Mouse (Mus musculus) stomach, embryonic 16.5 days (tissue): ENCODE data around the gene Zdhhc12. TPM values are rescaled to one million over a fixed set of nuclear protein-coding genes. Genes with fewer than 3 reads are reported as not detected.
A peak's percentile ranks its signal among the peaks of the same experiment; 100 is the strongest.

ENCODE experiments used
- ATAC-seq: fragments of 200-750 bp; cut with Nextera tagmentation; 2 replicates; pipeline ENCODE4 v1.8.0; 2017; ENCODE audit warnings: moderate number of reproducible peaks, moderate TSS enrichment; ENCODE audit not compliant: insufficient read depth, low FRiP score
- H3K27ac ChIP-seq: fragments of 300-500 bp; sonication (generic); 2 replicates; pipeline ENCODE4 v1.5.1; 2014; ENCODE audit warnings: low read length
- H3K27me3 ChIP-seq: fragments of 300-500 bp; sonication (generic); 2 replicates; pipeline ENCODE4 v1.6.1; 2014; ENCODE audit warnings: low read length, control low read depth, mixed read lengths; ENCODE audit not compliant: control insufficient read depth, insufficient read depth
- H3K36me3 ChIP-seq: fragments of 300-500 bp; sonication (generic); 2 replicates; pipeline ENCODE4 v1.6.1; 2014; ENCODE audit warnings: low read length; ENCODE audit not compliant: control insufficient read depth, insufficient read depth
- H3K4me1 ChIP-seq: fragments of 300-500 bp; sonication (generic); 2 replicates; pipeline ENCODE4 v1.6.1; 2014; ENCODE audit warnings: low read length, control low read depth, mixed read lengths; ENCODE audit not compliant: control insufficient read depth, insufficient read depth
- H3K4me2 ChIP-seq: fragments of 300-500 bp; sonication (generic); 2 replicates; pipeline ENCODE4 v1.6.1; 2014; ENCODE audit warnings: low read depth, low read length, mixed read lengths
- H3K4me3 ChIP-seq: fragments of 300-500 bp; sonication (generic); replicated peaks from 2 replicates; pipeline ENCODE4 v1.5.1; 2014; ENCODE audit warnings: mild to moderate bottlenecking, low read length
- H3K9ac ChIP-seq: fragments of 300-500 bp; sonication (generic); 2 replicates; pipeline ENCODE4 v1.6.1; 2014; ENCODE audit warnings: low read length
- H3K9me3 ChIP-seq: fragments of 300-500 bp; sonication (generic); replicated peaks from 2 replicates; pipeline ENCODE4 v1.6.1; 2016; ENCODE audit warnings: low read length, control low read depth; ENCODE audit not compliant: control insufficient read depth
- WGBS: fragments of 180-500 bp; shearing (Covaris S2); extraction: QIAGEN DNeasy Blood & Tissue Kit; methylation state at CpG from one replicate; pipeline ENCODE4 v1.1.7; 2014; 5-methylcytosine and 5-hydroxymethylcytosine counted together
- polyA plus RNA-seq: library from polyadenylated mRNA; unstranded; fragments of >200 nt; fragmentation: Nextera tagmentation; extraction: Ambion mirVana; gene quantifications from 2 replicates; pipeline ENCODE4 v1.2.1, GENCODE M21; 2015

Gene Zdhhc12
- polyA plus RNA-seq, 1 experiment from 2014 or later = 41.4 TPM

DNA sequence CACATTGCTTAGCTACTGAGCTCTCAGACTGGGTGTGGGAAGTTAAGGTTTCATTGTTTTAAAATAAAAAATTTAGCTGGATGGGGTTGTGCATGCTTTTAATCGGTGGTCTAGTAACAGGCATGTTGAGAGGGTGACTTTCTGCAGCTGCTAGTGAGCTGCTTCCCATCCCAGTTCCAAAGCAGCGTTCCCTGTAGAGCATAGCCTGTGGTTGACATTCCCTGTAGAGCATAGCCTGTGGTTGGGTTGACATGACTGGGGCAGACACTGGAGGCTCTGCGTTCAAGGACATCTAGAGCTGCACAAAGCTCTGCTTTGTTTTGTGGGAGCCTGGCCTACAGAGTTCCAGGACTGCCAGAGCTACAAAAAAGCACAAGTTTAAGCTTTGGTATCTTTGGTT, 20.2 kb downstream of the Zdhhc12 start:
- Histone ChIP-seq H3K4me2 (no peak overlapping the region), H3K27me3 (no peaks in the 10 kb centered on the region), H3K9me3 (no peaks in the 10 kb centered on the region), H3K4me1 (peaks cover 7% of the 10 kb centered on the region; the same call in 1 of the 2 replicates), H3K9ac (no peak overlapping the region), H3K36me3 (no peaks in the 10 kb centered on the region; the same call in 1 of the 2 replicates), H3K4me3 (no peak overlapping the region), H3K27ac (no peak overlapping the region)
- no peak for ATAC-seq
- 70% methylated on average over 3 of the region's 3 CpGs for WGBS

DNA sequence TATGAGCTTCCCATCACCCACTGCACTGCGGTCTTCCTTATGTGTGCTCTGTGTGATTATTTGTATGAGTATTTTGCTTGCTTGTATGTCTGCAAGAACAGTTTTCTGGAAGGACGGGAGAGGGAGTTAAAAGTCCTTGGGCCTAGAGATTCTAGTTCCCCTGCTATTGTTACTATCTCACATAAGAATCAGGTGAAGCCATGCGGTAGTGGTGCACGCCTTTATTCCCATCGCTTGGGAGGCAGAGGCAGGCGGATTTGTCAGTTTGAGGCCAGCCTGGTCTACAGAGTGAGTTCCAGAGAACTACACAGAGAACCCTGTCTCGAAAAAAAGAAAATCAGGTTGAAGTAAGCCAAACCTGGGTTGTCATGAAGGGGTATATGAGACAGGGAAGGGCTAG, 20.6 kb downstream of the Zdhhc12 start:
- 75% methylated on average over 7 of the region's 7 CpGs for WGBS

DNA sequence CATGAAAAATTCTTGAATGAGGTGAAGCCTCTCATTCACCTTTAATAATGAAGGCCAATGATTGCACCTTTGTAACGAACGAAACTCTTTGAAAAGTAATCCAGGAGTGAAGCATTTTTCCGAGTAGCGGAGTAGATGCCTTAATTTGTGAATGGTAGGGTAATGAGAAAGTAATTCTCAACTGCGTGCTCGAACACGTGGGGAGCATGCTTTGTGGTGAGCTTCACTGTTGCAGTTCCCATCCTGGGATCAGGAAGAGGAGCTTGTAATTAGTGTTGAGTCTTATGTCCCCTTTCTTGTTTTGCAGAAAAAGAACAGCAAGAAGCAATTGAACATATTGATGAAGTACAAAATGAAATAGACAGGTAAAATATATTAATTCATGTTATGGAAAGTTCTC, 25.5 kb downstream of the Zdhhc12 start:
- peak overlapping the region; percentile 99 for H3K9ac ChIP-seq
- WGBS = 19% methylated on average over 7 of the region's 7 CpGs
- no peak for ATAC-seq
- peaks cover 30% of the 10 kb centered on the region for H3K4me1 ChIP-seq
- H3K9me3 ChIP-seq = no peaks in the 10 kb centered on the region
- no peaks in the 10 kb centered on the region for H3K27me3 ChIP-seq
- H3K27ac ChIP-seq = no peak overlapping the region
- peak overlapping the region; percentile 99 for H3K4me3 ChIP-seq
- no peaks in the 10 kb centered on the region; the same call in 1 of the 2 replicates for H3K36me3 ChIP-seq
- peak overlapping the region; percentile 74 for H3K4me2 ChIP-seq

More for the DNA sequence above, 20.6 kb downstream of the Zdhhc12 start:
- H3K27ac ChIP-seq = no peak overlapping the region
- no peaks in the 10 kb centered on the region; the same call in 1 of the 2 replicates for H3K36me3 ChIP-seq
- peaks cover 6% of the 10 kb centered on the region; the same call in 1 of the 2 replicates for H3K4me1 ChIP-seq
- H3K9me3 ChIP-seq = no peaks in the 10 kb centered on the region
- no peak overlapping the region for H3K9ac ChIP-seq
- ATAC-seq = no peak
- H3K27me3 ChIP-seq = no peaks in the 10 kb centered on the region
- no peak overlapping the region for H3K4me3 ChIP-seq
- no peak overlapping the region for H3K4me2 ChIP-seq

DNA sequence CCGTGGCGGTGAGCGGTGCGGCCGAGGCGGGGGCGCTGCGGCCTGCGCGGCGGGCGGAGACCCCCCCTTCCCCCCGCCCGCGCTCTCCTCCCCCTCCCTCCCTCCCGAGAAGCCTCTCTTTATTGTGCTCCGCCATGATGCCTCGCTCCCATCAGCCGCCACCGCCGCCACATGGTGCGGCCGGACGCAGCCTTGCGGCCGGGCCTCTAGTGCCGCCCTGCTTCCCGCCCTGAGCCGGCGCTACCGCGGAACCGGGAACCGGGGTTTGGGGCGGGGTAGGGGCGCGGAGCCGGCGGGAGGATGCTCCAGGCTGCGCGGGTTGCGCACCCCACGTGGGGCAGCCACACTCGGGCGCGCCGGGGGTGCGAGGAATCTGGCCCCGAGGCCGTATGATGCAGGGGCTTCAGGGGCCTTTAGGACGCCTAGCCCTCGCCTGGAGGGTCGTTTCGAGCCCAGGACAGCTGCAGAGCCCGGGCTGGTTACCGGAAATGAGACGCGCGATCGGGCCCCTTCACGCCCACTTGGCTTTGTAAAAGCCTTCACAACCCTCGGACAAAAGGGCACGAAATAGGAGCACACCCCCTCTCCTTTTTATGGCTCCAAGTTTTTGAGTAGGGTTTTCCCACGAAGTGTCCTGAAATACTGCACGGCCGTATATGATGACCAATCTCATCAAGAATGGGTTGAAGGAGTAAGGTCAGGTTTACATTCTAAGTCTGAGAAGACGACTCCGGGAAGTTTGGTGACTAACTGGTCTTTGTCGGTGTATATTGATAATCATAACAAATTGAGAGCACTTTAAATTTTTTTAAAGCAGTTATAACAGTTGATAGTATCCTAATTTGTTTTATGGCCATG, 26.2 kb downstream of the Zdhhc12 start:
- no peaks in the 10 kb centered on the region for H3K9me3 ChIP-seq
- H3K36me3 ChIP-seq = no peaks in the 10 kb centered on the region; the same call in 1 of the 2 replicates
- no peaks in the 10 kb centered on the region for H3K27me3 ChIP-seq
- under 1% methylated on average over 48 of the region's 69 CpGs for WGBS
- peak; percentile 4; the same call in 1 of the 2 replicates for ATAC-seq
- H3K27ac ChIP-seq = peak overlapping the region; percentile 99
- H3K9ac ChIP-seq = peak overlapping the region; percentile 99
- peaks cover 30% of the 10 kb centered on the region for H3K4me1 ChIP-seq
- H3K4me2 ChIP-seq = peak overlapping the region; percentile 74
- H3K4me3 ChIP-seq = peak overlapping the region; percentile 99

DNA sequence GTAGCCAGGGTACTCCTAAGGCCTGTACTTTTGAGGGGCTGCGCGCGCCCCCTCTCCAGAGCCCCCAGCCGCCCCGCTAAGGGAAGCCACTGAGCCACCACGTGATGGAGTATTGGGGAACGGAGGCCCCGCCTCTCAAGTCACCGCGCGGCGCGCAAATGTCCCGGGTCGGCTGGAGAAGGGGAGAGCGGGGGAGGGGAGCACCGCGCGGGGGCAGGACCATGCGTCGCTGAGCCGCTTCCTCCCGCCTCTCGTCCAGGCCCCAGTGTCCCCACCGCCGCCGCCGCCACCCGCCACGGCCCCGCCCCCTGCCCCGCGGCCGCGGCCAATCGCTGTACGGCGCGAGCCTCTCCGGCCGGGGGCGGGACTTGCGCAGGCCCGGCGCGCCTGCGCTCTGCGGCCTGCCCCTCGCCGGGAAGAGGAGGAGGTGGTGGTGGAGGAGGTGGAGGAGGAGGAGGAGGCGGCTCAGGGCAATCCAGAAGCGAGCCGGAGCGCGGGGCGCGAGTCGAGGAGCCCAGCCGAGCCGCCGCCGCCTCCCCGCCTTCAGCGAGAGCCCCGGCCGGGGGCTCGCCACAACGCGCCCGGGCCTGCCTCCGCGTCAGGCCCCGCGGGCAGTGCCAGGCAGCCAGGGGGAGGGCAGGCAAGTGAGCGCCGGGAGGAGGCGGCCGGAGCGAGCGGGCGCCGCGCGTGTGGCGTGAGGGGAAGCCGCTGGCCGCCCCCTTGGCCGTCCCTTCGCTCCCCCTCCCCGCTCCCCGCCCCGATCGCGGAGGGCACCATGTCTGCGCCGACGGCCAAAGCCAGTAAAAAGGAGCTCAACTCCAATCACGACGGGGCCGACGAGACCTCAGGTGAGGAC, 27.2 kb downstream of the Zdhhc12 start:
- Histone ChIP-seq H3K27ac (peak overlapping the region; percentile 99), H3K27me3 (no peaks in the 10 kb centered on the region), H3K9me3 (no peaks in the 10 kb centered on the region), H3K4me1 (peaks cover 30% of the 10 kb centered on the region), H3K4me3 (peak overlapping the region; percentile 99), H3K9ac (peak overlapping the region; percentile 99), H3K36me3 (no peaks in the 10 kb centered on the region; the same call in 1 of the 2 replicates), H3K4me2 (peak overlapping the region; percentile 61)
- peak; percentile 94 for ATAC-seq
- under 1% methylated on average over 79 of the region's 101 CpGs for WGBS

DNA sequence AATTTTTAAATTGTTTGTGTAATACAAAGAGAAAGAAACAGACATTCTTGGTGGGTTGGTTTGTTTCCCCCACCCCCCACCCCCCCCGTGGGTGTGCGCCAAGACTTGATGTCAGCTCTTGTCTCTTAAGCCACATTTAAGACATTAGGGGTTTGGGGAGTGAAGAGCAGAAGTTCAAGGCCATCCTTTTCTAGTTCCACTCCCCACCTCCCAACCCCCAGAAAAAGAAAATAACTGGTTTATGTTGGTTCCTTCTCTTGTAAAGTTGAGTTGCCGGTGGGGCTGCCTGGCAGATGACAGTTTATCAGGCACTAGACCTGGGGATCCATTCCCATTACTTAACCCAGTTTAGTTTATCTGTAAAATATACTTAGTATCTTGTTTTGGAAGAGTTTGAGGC, 29.1 kb downstream of the Zdhhc12 start:
- ATAC-seq = no peak
- WGBS = 41% methylated on average over 3 of the region's 3 CpGs
- peak overlapping the region; percentile 85 for H3K9ac ChIP-seq

DNA sequence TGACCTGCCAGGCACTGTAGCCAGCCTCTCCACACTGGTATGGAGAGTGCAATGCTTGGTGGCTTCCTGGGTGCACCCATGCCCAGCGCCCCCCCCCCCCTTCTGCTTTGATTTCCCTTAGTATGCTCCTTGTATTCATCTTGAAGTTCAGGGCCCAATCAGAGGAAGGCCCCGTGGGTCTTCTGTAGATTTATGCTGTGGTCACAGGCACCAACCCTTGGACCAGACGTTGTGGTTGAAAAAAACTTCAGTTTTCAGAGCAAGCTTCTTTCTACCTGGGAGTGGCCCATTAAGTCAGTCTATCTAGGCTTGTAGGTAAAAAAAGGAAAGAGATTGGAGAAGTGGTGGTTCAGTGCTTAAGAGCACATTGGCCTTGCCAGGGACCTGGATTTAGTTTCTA, 29.7 kb downstream of the Zdhhc12 start:
- H3K27me3 ChIP-seq = no peaks in the 10 kb centered on the region
- no peak for ATAC-seq
- no peaks in the 10 kb centered on the region; the same call in 1 of the 2 replicates for H3K36me3 ChIP-seq
- peak overlapping the region; percentile 85 for H3K9ac ChIP-seq
- H3K4me2 ChIP-seq = peak overlapping the region; percentile 77
- peak overlapping the region; percentile 97 for H3K27ac ChIP-seq
- peaks cover 30% of the 10 kb centered on the region for H3K4me1 ChIP-seq
- peak overlapping the region; percentile 63 for H3K4me3 ChIP-seq
- WGBS = 15% methylated on average over 3 of the region's 3 CpGs
- no peaks in the 10 kb centered on the region for H3K9me3 ChIP-seq

More for the DNA sequence above, 29.1 kb downstream of the Zdhhc12 start:
- Histone ChIP-seq H3K4me2 (peak overlapping the region; percentile 77), H3K27me3 (no peaks in the 10 kb centered on the region), H3K4me1 (peaks cover 30% of the 10 kb centered on the region), H3K9me3 (no peaks in the 10 kb centered on the region), H3K4me3 (peak overlapping the region; percentile 63), H3K27ac (peak overlapping the region; percentile 97), H3K36me3 (no peaks in the 10 kb centered on the region; the same call in 1 of the 2 replicates)

DNA sequence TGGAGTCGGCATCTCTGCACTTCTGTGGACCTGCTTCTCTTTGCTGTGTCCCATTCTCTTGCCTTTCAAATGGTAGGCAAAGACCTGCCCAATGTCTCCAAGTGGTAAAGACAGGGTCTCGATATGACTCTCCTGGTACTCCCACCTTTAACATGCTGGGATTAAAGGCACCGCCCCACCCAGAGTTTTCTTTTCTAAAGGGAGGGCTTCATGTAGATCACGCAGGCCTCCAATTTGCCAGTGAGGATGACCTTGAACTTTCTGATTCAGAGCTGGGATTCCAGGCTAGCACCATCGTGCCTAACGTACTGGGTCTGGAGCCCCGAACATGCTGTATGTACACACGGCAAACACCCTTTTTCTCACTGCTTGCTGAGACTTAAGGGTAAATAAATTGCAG, 30.2 kb downstream of the Zdhhc12 start:
- ATAC-seq = no peak

More for the DNA sequence above, 30.2 kb downstream of the Zdhhc12 start:
- peak overlapping the region; percentile 77 for H3K4me2 ChIP-seq
- peak overlapping the region; percentile 97 for H3K27ac ChIP-seq
- H3K9me3 ChIP-seq = no peaks in the 10 kb centered on the region
- no peaks in the 10 kb centered on the region for H3K36me3 ChIP-seq
- H3K4me3 ChIP-seq = peak overlapping the region; percentile 63
- peak overlapping the region; percentile 85 for H3K9ac ChIP-seq
- WGBS = 4% methylated on average over 8 of the region's 8 CpGs
- no peaks in the 10 kb centered on the region for H3K27me3 ChIP-seq
- H3K4me1 ChIP-seq = peaks cover 25% of the 10 kb centered on the region
